Mouse (Mus musculus): ENCODE data around the gene Grid2.

DNA sequence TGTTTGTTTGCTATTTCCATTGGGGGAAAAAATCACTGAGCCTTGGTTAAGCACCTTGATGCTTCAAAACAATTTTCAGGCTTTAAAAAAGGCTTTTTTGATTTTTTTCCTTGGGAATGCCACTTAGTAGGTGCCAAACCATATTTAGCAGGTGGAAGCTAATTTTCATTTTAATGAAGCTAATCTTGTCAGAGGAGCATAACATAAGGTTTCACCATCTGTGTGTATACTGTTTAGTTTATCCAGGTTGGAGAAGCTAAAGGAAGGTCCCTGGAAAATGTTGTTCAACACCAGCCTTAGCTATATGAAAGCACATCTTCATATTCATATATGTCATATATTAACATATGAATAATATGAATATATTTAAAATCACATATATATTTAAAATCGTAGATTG, 161.9 kb downstream of the Grid2 start:
- TF ChIP-seq CTCF (IDR thresholded peaks at IDR 0.05; ENCODE audit: low read depth, low read length) (no peak), POLR2A (IDR thresholded peaks at IDR 0.05; ENCODE audit: extremely low read depth, insufficient read depth, low read length) (no peak)
